Mouse (Mus musculus): ENCODE measurements around the gene H2-Ab1. TPM values are rescaled to one million over a fixed set of nuclear protein-coding genes. Genes with fewer than 3 reads are reported as not detected.
A peak's percentile ranks its signal among the peaks of the same experiment; 100 is the strongest.

Gene H2-Ab1
- total RNA-seq, 2 experiments from 2014 or later, result 1.1 to 2.1 TPM

DNA sequence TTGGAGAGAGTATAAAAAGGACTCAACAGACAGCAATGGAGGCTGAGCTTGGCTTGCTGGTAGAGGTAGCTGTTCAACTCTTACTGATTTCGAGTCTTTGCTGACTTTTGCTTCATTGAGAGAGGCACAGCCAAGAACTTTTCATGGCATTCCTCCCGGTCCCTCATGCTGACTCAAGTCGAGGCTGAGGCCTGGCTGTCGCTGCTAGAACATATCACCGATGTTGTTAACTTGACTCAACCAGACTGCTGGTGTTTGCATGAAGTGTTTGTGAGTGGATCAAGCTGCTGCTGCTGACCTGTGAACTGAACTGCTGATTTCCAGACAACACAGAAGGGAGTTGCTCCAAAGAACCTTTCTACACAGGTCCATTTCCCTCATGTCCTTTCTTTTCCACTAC is 20.8 kb upstream of the H2-Ab1 start:
- DNase-seq (ENCODE audit: low spot score in 2 of 2), result no peak
- intact Hi-C loops (cut with DNase I), result loop anchor here (10.0 kb wide), 1 partner anchor 132 kb away; no protein-coding TSS in a partner anchor

- DNase-seq (ENCODE audit: low spot score in 2 of 2), result no peak
- intact Hi-C loops (cut with DNase I), result loop anchor here (10.0 kb wide), 1 partner anchor 133 kb away; no protein-coding TSS in a partner anchor
Measured at GRCm38 (mm10) chr17:34237741-34238140, 19.7 kb upstream of the H2-Ab1 start.

- intact Hi-C loops (cut with DNase I), result loop anchor here (10.0 kb wide), 1 partner anchor 134 kb away; no protein-coding TSS in a partner anchor
- peak; percentile 67 to 77 for DNase-seq (ENCODE audit: low spot score in 2 of 2)
Measured at GRCm38 (mm10) chr17:34238706-34239105, 18.8 kb upstream of the H2-Ab1 start, which contains the start of gene H2-Ob. TSS of gene H2-Ob (plus strand) at chr17:34238903.

GRCm38 (mm10) chr17:34239601-34240041 is 17.9 kb upstream of the H2-Ab1 start:
- DNase-seq (ENCODE audit: low spot score in 2 of 2), result no peak
- intact Hi-C loops (cut with DNase I), result loop anchor here (10.0 kb wide), 1 partner anchor 135 kb away; no protein-coding TSS in a partner anchor

DNA sequence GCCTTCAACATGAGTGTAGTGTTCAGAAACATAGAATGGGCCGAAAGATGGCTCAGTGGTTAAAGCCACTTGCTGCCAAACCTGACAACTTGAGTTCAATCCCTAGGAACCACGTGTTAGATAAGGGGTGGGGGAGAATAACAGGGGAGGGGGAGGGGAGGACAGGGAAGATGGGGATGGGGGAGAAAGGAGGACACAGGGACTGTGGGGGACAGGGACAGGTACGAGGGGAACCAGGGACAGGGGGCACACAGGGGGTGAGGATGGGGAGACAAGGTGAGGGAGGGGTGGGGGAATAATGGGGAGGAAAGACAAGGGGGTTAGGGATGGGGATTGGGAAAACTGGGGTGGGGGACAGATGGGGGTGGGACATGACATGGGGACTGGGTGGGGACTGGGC is 17.1 kb upstream of the H2-Ab1 start:
- intact Hi-C loops (cut with DNase I), result no loop called here
- no peak for DNase-seq (ENCODE audit: low spot score in 2 of 2)

GRCm38 (mm10) chr17:34240916-34241315 is 16.6 kb upstream of the H2-Ab1 start:
- DNase-seq (ENCODE audit: low spot score in 2 of 2), result no peak
- intact Hi-C loops (cut with DNase I), result no loop called here

DNA sequence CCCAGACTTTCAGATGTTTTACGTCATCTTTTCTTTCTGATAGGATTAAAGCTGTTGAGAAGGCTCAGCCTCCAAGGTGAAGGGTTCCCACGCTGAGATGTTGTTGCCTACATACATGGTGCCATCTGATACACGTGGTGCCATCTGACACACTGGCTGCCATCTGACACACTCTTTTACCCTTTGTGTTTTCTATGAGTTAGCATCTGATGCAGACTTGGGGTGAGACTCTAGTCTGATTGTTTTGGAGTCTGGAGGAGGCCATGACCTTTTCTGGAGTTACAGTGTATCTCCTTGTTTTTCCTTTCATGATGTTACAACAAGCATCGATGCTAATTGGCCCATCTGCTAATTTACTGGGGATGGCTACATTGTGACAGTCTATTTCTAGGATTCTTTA is 12.8 kb upstream of the H2-Ab1 start:
- intact Hi-C loops (cut with DNase I), result loop anchor here (5.0 kb wide), 1 partner anchor 168 kb away; no protein-coding TSS in a partner anchor
- DNase-seq (ENCODE audit: low spot score in 2 of 2), result no peak

DNA sequence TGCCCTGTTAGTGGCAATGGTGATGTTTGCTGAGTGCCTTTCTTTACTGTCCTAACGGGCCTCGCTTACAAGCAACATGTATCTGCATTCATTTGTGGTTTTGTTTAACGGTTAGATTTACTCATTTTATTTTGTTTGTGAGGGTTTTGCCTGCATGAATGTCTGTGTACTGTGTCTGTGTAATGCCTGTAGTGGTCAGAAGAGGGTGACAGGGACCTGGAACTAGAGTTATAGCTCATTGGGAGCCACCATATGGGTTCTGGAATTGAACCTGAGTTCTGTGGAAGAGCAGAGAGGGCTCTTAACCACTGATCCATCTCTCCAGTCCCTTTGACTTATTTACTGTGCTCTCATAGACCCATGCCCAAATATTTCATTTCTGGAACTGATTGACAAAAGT is 10.4 kb upstream of the H2-Ab1 start:
- intact Hi-C loops (cut with DNase I), result loop anchor here (5.0 kb wide), 1 partner anchor 165 kb away; no protein-coding TSS in a partner anchor

GRCm38 (mm10) chr17:34248764-34249163 is 8.7 kb upstream of the H2-Ab1 start:
- intact Hi-C loops (cut with DNase I), result loop anchor here (5.0 kb wide), 1 partner anchor 164 kb away; no protein-coding TSS in a partner anchor
- DNase-seq (ENCODE audit: low spot score in 2 of 2), result no peak

More for the DNA sequence above, 10.4 kb upstream of the H2-Ab1 start:
- DNase-seq (ENCODE audit: low spot score in 2 of 2), result no peak

- intact Hi-C loops (cut with DNase I), result loop anchor here (5.0 kb wide), 1 partner anchor 163 kb away; no protein-coding TSS in a partner anchor
- no peak for DNase-seq (ENCODE audit: low spot score in 2 of 2)
Measured at GRCm38 (mm10) chr17:34249361-34249760, 8.1 kb upstream of the H2-Ab1 start.

DNA sequence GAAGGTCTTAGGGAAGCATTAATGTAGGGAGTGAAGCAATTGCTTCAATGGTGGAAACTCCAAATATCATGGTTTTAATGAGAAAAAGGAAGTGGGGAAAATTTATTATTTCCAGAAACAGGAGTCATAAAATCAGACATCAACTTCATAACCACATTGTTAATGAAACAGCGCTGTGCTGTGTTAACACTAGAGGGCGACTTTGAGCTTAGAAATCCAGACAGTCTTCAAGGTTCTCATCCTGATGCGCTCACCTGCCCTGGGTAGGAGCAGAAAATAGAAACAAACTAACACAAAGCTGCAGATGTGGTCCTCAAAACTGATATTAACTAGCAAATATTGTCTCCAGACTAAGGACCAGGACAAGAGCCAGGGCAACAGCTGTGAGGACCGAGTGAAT is 7.6 kb upstream of the H2-Ab1 start:
- intact Hi-C loops (cut with DNase I), result loop anchor here (2.0 to 5.0 kb wide), 3 partner anchors 63 to 162 kb away; no protein-coding TSS in a partner anchor
- peak; percentile 65 to 67 for DNase-seq (ENCODE audit: low spot score in 2 of 2)

- DNase-seq (ENCODE audit: low spot score in 2 of 2), result no peak
- intact Hi-C loops (cut with DNase I), result loop anchor here (2.0 kb wide), 2 partner anchors 61 to 97 kb away; no protein-coding TSS in a partner anchor
Measured at GRCm38 (mm10) chr17:34251666-34252065, 5.8 kb upstream of the H2-Ab1 start.

DNA sequence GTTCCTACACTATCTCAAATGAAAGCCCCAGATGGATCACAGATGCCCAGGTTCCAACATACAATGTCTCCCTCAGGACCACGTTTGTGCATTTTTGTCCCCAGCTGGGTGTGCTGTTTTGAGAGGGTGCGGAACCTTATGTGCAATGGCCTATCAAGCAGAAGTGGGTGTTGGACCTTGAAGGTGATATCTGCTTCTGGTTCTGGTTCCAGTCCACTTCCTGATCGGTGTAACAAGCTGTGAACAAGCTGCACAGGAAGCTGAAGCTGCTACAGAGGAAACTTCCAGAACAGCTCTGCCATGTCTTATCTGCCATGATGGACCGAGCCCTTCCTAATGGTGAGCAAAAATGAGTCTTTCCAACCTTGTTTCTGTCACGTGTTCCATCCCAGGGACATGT is 988 bp upstream of the H2-Ab1 start:
- intact Hi-C loops (cut with DNase I), result no loop called here

GRCm38 (mm10) chr17:34260551-34260950 is 3.1 kb downstream of the H2-Ab1 start:
- no peak for DNase-seq (ENCODE audit: low spot score in 2 of 2)
- intact Hi-C loops (cut with DNase I), result no loop called here

More for the DNA sequence above, 988 bp upstream of the H2-Ab1 start:
- DNase-seq (ENCODE audit: low spot score in 2 of 2), result no peak

GRCm38 (mm10) chr17:34261502-34261901 is 4.0 kb downstream of the H2-Ab1 start:
- intact Hi-C loops (cut with DNase I), result no loop called here
- peak; percentile 85 to 92 for DNase-seq (ENCODE audit: low spot score in 2 of 2)

DNA sequence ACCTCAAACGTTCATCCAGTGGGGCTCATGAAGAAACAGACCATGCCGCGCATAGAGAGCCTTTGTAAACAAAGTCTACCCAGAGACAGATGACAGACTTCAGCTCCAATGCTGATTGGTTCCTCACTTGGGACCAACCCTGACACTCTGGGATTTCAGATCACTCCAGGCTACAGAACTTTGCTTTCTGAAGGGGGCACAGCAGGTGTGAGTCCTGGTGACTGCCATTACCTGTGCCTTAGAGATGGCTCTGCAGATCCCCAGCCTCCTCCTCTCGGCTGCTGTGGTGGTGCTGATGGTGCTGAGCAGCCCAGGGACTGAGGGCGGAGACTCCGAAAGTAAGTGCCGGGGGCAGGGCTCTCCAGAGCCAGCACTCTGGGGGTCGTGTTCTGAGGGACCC is 5.6 kb downstream of the H2-Ab1 start:
- intact Hi-C loops (cut with DNase I), result no loop called here
- peak; percentile 80 to 83 for DNase-seq (ENCODE audit: low spot score in 2 of 2)

DNA sequence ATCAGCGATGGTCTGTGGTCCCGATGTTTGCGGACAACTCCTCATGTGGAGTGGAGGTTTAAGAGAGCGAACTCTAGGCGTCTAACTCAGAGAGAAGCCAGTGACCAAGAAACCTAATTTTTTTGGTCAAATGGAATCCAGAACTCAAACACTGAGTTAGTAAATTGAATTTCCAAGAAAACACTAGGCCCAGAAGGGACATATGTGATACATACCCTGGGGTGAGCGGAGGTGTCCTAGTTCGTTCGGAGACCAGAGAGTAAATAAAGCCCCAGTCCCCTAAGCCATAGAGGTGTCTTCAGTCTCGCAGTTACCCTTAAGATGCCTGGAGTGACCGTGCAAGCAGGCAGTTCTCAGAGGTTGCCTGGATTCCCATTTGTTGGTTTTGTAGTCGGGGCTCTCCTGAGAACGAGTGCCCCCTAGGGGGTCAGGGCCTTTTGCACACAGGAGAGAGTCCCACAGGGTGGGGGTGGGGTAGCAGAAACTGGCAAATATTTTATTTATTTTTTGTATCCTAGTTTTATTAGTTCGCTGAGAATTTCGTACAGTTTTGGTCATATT is 6.4 kb downstream of the H2-Ab1 start:
- intact Hi-C loops (cut with DNase I), result no loop called here
- DNase-seq (ENCODE audit: low spot score in 2 of 2), result no peak

DNA sequence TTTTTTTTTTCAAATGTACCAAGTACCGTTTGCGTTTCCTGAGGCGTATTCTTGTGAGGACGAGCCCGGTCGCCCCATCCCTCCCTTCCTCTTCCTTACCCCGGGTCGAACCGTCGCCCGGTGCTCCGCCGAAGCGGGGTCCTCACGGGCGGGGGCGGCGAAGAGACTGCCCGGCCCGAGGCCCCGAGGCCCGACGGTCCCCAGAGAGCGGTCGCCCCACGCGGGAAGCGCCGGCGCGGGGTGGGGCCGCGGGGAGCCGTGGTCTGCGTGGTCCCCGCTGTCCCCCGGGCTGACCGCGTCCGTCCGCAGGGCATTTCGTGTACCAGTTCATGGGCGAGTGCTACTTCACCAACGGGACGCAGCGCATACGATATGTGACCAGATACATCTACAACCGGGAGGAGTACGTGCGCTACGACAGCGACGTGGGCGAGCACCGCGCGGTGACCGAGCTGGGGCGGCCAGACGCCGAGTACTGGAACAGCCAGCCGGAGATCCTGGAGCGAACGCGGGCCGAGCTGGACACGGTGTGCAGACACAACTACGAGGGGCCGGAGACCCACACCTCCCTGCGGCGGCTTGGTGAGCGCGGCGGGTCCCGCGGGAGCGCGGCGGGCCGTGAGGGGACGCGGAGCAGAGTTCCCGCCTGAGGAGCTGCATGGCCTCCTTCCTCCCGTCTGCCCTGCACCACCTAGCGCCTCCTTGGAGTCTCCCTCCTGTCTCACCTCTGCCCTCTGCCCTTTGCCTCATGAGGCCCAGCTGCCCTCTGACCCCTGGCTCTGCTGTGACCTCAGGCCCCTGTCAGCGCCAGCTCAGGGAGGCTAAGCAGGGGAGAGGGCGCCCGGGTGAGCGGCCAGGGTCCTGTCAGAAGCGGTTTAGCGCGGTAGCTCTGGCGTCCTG is 7.2 kb downstream of the H2-Ab1 start:
- DNase-seq (ENCODE audit: low spot score in 2 of 2), result no peak
- intact Hi-C loops (cut with DNase I), result no loop called here

GRCm38 (mm10) chr17:34268262-34268661 is 10.8 kb downstream of the H2-Ab1 start:
- intact Hi-C loops (cut with DNase I), result no loop called here
- DNase-seq (ENCODE audit: low spot score in 2 of 2), result no peak

- intact Hi-C loops (cut with DNase I), result no loop called here
- no peak for DNase-seq (ENCODE audit: low spot score in 2 of 2)
Measured at GRCm38 (mm10) chr17:34268748-34269147, 11.3 kb downstream of the H2-Ab1 start.
